Comparison of ENCODE assay signal across 8 mouse cellular contexts in genomic region chr6:108658416-108659201, GRCm38 (mm10). TPM values are rescaled to one million over a fixed set of nuclear protein-coding genes. Genes with fewer than 3 reads are reported as not detected.
DNase-seq lines count a peak whose midpoint lies in the region; ATAC-seq lines count a peak whose summit lies in the region.

No protein-coding gene starts in this region.

- H3K4me1 ChIP-seq in forebrain, embryonic 13.5 days = peaks cover 31% of the 10 kb centered on the region

- peak overlapping the region; percentile 50 for H3K4me3 ChIP-seq in forebrain, embryonic 13.5 days

- WGBS in forebrain, embryonic 13.5 days = 2% methylated on average over 31 of the region's 31 CpGs

- peak; percentile 0; the same call in 1 of the 2 replicates for ATAC-seq in forebrain, embryonic 13.5 days
- peak; percentile 28 for ATAC-seq in megakaryocyte, adult 5-6 weeks (ENCODE audit: poor library complexity, severe bottlenecking)

- peak overlapping the region; percentile 71 for H3K9ac ChIP-seq in forebrain, embryonic 13.5 days

- H3K9me3 ChIP-seq in forebrain, embryonic 13.5 days (replicated peaks) = no peaks in the 10 kb centered on the region

- H3K27ac ChIP-seq in forebrain, embryonic 13.5 days = peak overlapping the region; percentile 89

- peak; percentile 60 for DNase-seq in CD4-positive, CD25-positive, alpha-beta regulatory T cell, adult 2 months (ENCODE audit: low read depth, low spot score)
- peak; percentile 76 to 81 for DNase-seq in adrenal gland, postnatal 36 days
- peak; percentile 62 to 75 for DNase-seq in heart, postnatal 36 days
- peak; percentile 76 to 85 for DNase-seq in kidney, postnatal 4 days
- DNase-seq in spleen, adult 12 weeks (ENCODE audit: low spot score) = peak; percentile 5
- DNase-seq in c-Kit-positive CD71-positive TER-119-positive erythroid progenitor cells, embryonic 14.5 days (ENCODE audit: low spot score) = no peak

- no peaks in the 10 kb centered on the region for H3K36me3 ChIP-seq in forebrain, embryonic 13.5 days (ENCODE audit: poor library complexity, severe bottlenecking)

- no peaks in the 10 kb centered on the region for H3K27me3 ChIP-seq in forebrain, embryonic 13.5 days

- intact Hi-C loops in heart, postnatal 36 days (cut with DNase I) = loop anchor here (2.0 kb wide), 2 partner anchors 126 to 232 kb away; no protein-coding TSS in a partner anchor

- peak overlapping the region; percentile 96 for H3K4me2 ChIP-seq in forebrain, embryonic 13.5 days

RNA-seq across cellular contexts. Expression of gene Bhlhe40, which starts 1.8 kb away (rescaled TPM):
- total RNA-seq in adrenal gland, postnatal 36 days (2021) = 100 to 1,000 TPM; 116 to 118 TPM
- 6.8 and 8.1 TPM in 2 replicates for polyA plus RNA-seq in forebrain, embryonic 13.5 days (2015; fragmentation: Nextera tagmentation; extraction: Ambion mirVana)
- total RNA-seq in heart, postnatal 36 days (2021) = 10 to 100 TPM; 43.8 to 61.4 TPM
- total RNA-seq in megakaryocyte, adult 5-6 weeks (2015) = 5.7 and 11.9 TPM in 2 replicates
- total RNA-seq in megakaryocyte, adult 5-6 weeks (2017) = 11.6 and 14.3 TPM in 2 replicates
